Mouse (Mus musculus) activated CD4-positive, CD25-positive, alpha-beta regulatory T cell, adult 4 months (primary cell): ENCODE data around the gene Olfr938. TPM values are rescaled to one million over a fixed set of nuclear protein-coding genes. Genes with fewer than 3 reads are reported as not detected.

ENCODE experiments used
- ATAC-seq: one replicate; pipeline ENCODE4 v1.8.0; 2017
- polyA plus RNA-seq, 2 experiments: library from polyadenylated mRNA; unstranded; fragments of 100-300 nt; shearing (Covaris generic); gene quantifications; one replicate each; pipeline ENCODE4 v1.2.1; 2017

Olfr938 gene
- polyA plus RNA-seq = not detected

GRCm38 (mm10) chr9:39078787-39079186 lies at the start of gene Olfr938:
Olfr938 (minus strand) TSS chr9:39078887.
- no peak for ATAC-seq

GRCm38 (mm10) chr9:39127831-39128230 lies 49.1 kb upstream of the Olfr938 start, which contains the start of gene Olfr27:
Olfr27 (plus strand) TSS chr9:39128131.
- ATAC-seq = no peak

- no peak for ATAC-seq
These were observed 48.6 kb upstream of the Olfr938 start for GRCm38 (mm10) chr9:39127326-39127725.

- no peak for ATAC-seq
These were observed 13.8 kb downstream of the Olfr938 start, which contains the start of gene Olfr937 for GRCm38 (mm10) chr9:39064851-39065250. Olfr937 (minus strand) TSS chr9:39064951.

Other genes starting within 250 kb of the Olfr938 start
- gene Olfr924, start 234.4 kb downstream of the Olfr938 start, polyA plus RNA-seq = not detected
- not detected for gene Olfr26, start 223.8 kb downstream of the Olfr938 start, polyA plus RNA-seq
- not detected for gene Olfr926, start 201.8 kb downstream of the Olfr938 start, polyA plus RNA-seq
- gene Olfr930, start 149.1 kb downstream of the Olfr938 start, polyA plus RNA-seq = not detected
- gene Olfr933, start 106.6 kb downstream of the Olfr938 start, polyA plus RNA-seq = not detected
- gene Olfr934, start 90.6 kb downstream of the Olfr938 start, polyA plus RNA-seq = not detected
- not detected for gene Olfr935, start 79.2 kb downstream of the Olfr938 start, polyA plus RNA-seq
- gene Olfr146, start 55.5 kb downstream of the Olfr938 start, polyA plus RNA-seq = not detected
- not detected for gene Olfr937, start 13.9 kb downstream of the Olfr938 start, polyA plus RNA-seq
- gene Olfr27, start 49.2 kb upstream of the Olfr938 start, polyA plus RNA-seq = not detected
- gene Olfr943, start 87.4 kb upstream of the Olfr938 start, polyA plus RNA-seq = not detected
- gene Olfr944, start 123.0 kb upstream of the Olfr938 start, polyA plus RNA-seq = not detected
- not detected for gene Olfr1537, start 171.1 kb upstream of the Olfr938 start, polyA plus RNA-seq
- gene Olfr945, start 197.9 kb upstream of the Olfr938 start, polyA plus RNA-seq = not detected
- not detected for gene Olfr948, start 247.2 kb upstream of the Olfr938 start, polyA plus RNA-seq